In the genomic region with DNA sequence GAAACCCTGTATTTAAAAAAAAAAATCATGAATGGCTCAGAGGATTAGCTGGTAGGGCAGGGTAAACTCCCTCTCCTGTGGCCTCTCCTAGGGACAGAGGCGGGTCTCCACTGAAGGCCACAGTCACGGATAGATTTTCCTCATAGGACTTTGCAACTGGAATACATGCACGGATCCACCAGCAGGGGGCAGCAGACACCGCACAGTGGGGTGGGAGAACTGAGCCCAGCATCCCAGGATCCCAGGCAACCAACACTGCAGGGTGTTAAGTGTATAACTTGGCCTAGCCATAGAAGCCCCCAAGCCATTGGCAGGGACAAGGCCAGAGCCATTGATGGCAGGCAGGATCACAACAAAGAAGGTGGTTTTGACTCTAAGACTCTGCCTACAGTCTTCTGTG, we compare ENCODE assay signal across 8 mouse cellular contexts. TPM values are rescaled to one million over a fixed set of nuclear protein-coding genes. Genes with fewer than 3 reads are reported as not detected.
DNase-seq lines count a peak whose midpoint lies in the region; ATAC-seq lines count a peak whose summit lies in the region.

No protein-coding gene starts in this region.

- no peak overlapping the region for H3K4me2 ChIP-seq in kidney, embryonic 14.5 days (replicated peaks; ENCODE audit: low read depth, low read length)
- no peak overlapping the region for H3K4me2 ChIP-seq in lung, embryonic 16.5 days (ENCODE audit: low read depth, low read length)

- H3K4me3 ChIP-seq in kidney, embryonic 14.5 days (ENCODE audit: low read length), result no peak overlapping the region
- no peak overlapping the region for H3K4me3 ChIP-seq in lung, embryonic 16.5 days (ENCODE audit: low read length)

- no peaks in the 10 kb centered on the region for H3K27me3 ChIP-seq in kidney, embryonic 14.5 days (ENCODE audit: control insufficient read depth, insufficient read depth, low read length)
- H3K27me3 ChIP-seq in lung, embryonic 16.5 days (ENCODE audit: control insufficient read depth, insufficient read depth, low read depth, low read length), result no peaks in the 10 kb centered on the region

- no peak overlapping the region for H3K9ac ChIP-seq in kidney, embryonic 14.5 days (ENCODE audit: low read depth, low read length)
- H3K9ac ChIP-seq in lung, embryonic 16.5 days (ENCODE audit: low read length), result no peak overlapping the region

- peaks cover 22% of the 10 kb centered on the region; the same call in 1 of the 2 replicates for H3K36me3 ChIP-seq in kidney, embryonic 14.5 days (ENCODE audit: control insufficient read depth, insufficient read depth, low read length)
- no peaks in the 10 kb centered on the region for H3K36me3 ChIP-seq in lung, embryonic 16.5 days (ENCODE audit: control insufficient read depth, insufficient read depth, low read length)

- no peaks in the 10 kb centered on the region for H3K9me3 ChIP-seq in kidney, embryonic 14.5 days (ENCODE audit: control insufficient read depth, low read length)
- H3K9me3 ChIP-seq in lung, embryonic 16.5 days (ENCODE audit: control insufficient read depth, low read length), result no peaks in the 10 kb centered on the region

- 9% methylated on average over 4 of the region's 4 CpGs for WGBS in kidney, embryonic 14.5 days
- 14% methylated on average over 4 of the region's 4 CpGs for WGBS in lung, embryonic 16.5 days

- no peaks in the 10 kb centered on the region for H3K4me1 ChIP-seq in kidney, embryonic 14.5 days (ENCODE audit: control insufficient read depth, insufficient read depth, low read length)
- no peaks in the 10 kb centered on the region for H3K4me1 ChIP-seq in lung, embryonic 16.5 days (replicated peaks; ENCODE audit: control insufficient read depth, insufficient read depth, low read length)

- DNase-seq in A20 (ENCODE audit: low read depth, low spot score), result peak; percentile 64
- DNase-seq in adipocyte (ENCODE audit: low spot score), result peak; percentile 71
- peak; percentile 93 for DNase-seq in embryo, embryonic 10 days (ENCODE audit: low spot score)
- peak; percentile 79 to 82 for DNase-seq in gastrocnemius, postnatal 4 days (ENCODE audit: low spot score in 2 of 2)
- peak; percentile 81 for DNase-seq in ovary, postnatal 14 days (ENCODE audit: low spot score)
- peak; percentile 49 to 50 for DNase-seq in thymus, postnatal 36 days

- H3K27ac ChIP-seq in kidney, embryonic 14.5 days (ENCODE audit: low read depth, low read length), result no peak overlapping the region
- no peak overlapping the region for H3K27ac ChIP-seq in lung, embryonic 16.5 days (ENCODE audit: low read length)

- ATAC-seq in kidney, embryonic 14.5 days (ENCODE audit: low FRiP score, low TSS enrichment), result peak; percentile 46; the same call in 1 of the 2 replicates
- ATAC-seq in lung, embryonic 16.5 days (ENCODE audit: low read depth), result peak; percentile 52

RNA-seq across cellular contexts. Expression of a gene that starts 23.4 kb away (rescaled TPM):
- 1 to 10 TPM; 9.5 to 9.9 TPM for total RNA-seq in gastrocnemius, postnatal 4 days (2021)
- 16.1 and 22.6 TPM in 2 replicates for polyA plus RNA-seq in kidney, embryonic 14.5 days (2014; fragmentation: Nextera tagmentation; extraction: Ambion mirVana)
- 23.0 and 23.2 TPM in 2 replicates for polyA plus RNA-seq in lung, embryonic 16.5 days (2015; fragmentation: Nextera tagmentation; extraction: Ambion mirVana)

RNA-seq across cellular contexts. Expression of a gene that starts 34.7 kb away (rescaled TPM):
- 10 to 100 TPM; 29.4 to 30.0 TPM for total RNA-seq in gastrocnemius, postnatal 4 days (2021)
- polyA plus RNA-seq in kidney, embryonic 14.5 days (2014; fragmentation: Nextera tagmentation; extraction: Ambion mirVana), result 18.1 and 22.9 TPM in 2 replicates
- polyA plus RNA-seq in lung, embryonic 16.5 days (2015; fragmentation: Nextera tagmentation; extraction: Ambion mirVana), result 15.9 and 16.9 TPM in 2 replicates
